Mouse (Mus musculus) bone marrow macrophage, adult 2 months (primary cell): Measurements from ENCODE around the gene Clpp.

Experiments used
- CTCF ChIP-seq: IDR thresholded peaks from 2 replicates; pipeline ENCODE4 v1.5.1; 2012; ENCODE audit warnings: low read depth, mild to moderate bottlenecking, low read length, moderate library complexity
- POLR2A ChIP-seq: IDR thresholded peaks from 2 replicates; pipeline ENCODE4 v1.6.1; 2012; ENCODE audit warnings: mild to moderate bottlenecking, low read depth, low read length, borderline replicate concordance

GRCm38 (mm10) chr17:56973956-56974707, 16.0 kb upstream of the Clpp start:
- TF ChIP-seq CTCF (no peak), POLR2A (no peak)
